Mouse (Mus musculus): ENCODE results near the gene Rock2.

DNA sequence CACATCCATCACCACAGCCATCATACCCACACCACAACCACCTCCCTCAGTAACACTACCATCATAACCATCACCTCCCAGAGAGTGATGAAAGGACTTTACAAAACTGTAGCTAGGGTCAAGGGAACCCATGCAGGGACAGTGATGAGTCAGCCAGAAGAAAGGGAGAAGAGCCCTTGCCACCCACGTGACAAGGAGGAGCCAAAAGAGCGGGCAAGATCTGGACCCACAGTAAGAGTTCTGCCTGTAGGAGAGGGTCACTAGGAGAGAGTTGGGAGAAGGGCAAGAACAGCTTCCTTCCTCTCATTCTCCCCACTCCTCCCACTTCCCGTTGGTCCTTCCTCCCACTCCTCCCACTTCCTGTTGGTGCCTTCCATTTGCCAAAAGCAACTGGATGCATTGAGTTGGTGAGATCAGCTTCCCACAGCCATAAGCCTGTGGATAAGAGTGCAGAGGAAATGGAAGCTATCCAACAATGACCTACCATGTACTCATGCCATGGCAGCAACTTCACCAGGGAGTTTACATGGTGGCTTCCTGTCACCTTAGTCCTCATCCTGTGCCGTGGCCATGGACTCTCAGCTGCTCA lies 47.4 kb upstream of the Rock2 start:
- TF ChIP-seq CTCF (IDR thresholded peaks at IDR 0.05; ENCODE audit: low read depth, low read length) (no peak), POLR2A (IDR thresholded peaks at IDR 0.05; ENCODE audit: insufficient read depth, low read length) (no peak), EP300 (IDR thresholded peaks at IDR 0.05; ENCODE audit: insufficient read depth, low read depth, low read length) (no peak)

Measured in ES-Bruce4 (cell line).